Mouse (Mus musculus) spleen, adult 2 months (tissue): ENCODE data around the gene Kdm5c.

ENCODE experiments used
- CTCF ChIP-seq: fragments of 200-500 bp; IDR thresholded peaks from 2 replicates; pipeline ENCODE4 v1.5.1; 2011; ENCODE audit warnings: mild to moderate bottlenecking, inconsistent platforms; ENCODE audit not compliant: insufficient read depth, insufficient read length, insufficient replicate concordance; ENCODE audit errors: extremely low read depth
- POLR2A ChIP-seq: fragments of 200-500 bp; IDR thresholded peaks from 2 replicates; pipeline ENCODE4 v1.6.1; 2011; ENCODE audit warnings: low read depth, low read length, inconsistent platforms

DNA sequence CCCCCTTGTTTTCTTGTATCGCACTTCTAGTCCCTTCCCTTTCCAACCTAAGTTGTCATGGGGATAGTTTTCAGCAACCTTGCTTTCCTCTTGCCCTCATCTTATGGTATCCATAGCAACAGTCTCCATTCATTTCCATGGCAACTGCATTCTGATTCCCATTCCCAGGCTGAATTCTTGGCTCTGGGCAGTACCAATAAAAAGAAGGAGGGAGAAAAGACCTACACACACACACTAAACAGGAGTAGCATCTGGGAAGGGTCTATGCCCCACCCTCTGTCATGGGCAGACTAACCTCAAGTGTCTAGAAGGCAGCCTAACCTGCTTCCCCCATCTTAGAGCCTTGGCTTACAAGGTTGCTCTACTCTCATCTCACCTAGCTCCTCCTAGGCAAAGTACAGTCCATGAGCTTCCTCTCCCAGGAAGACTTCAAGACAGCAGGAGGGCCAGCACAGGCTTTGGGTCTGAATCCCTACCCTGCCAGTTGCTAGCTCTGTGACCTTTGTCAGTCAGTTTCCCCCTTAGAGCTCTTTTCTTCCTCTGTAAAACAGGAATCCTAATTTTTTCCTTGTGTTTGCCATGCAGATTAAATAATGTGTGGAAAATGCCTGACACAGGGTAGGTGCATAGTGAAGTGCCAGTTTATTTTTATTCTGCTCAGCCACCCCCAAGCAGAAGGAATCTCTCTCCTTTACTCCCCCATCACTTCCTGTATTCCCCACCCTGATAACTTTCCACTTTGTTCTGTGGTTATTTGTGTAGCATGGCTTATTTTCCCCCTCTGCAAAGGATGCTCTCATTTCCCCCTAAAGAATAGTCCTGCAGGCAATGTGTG, 34.8 kb upstream of the Kdm5c start:
- no peak for TF ChIP-seq CTCF
- TF ChIP-seq POLR2A: no peak
